Mouse (Mus musculus) testis, postnatal 10 days (tissue): ENCODE measurements around the gene Tgfbr3.
A peak's percentile ranks its signal among the peaks of the same experiment; 100 is the strongest.

Experiments used
- DNase-seq: peaks from one replicate; pipeline ENCODE4 v3.0.0; 2021; ENCODE audit warnings: low spot score

Gene Tgfbr3

DNA sequence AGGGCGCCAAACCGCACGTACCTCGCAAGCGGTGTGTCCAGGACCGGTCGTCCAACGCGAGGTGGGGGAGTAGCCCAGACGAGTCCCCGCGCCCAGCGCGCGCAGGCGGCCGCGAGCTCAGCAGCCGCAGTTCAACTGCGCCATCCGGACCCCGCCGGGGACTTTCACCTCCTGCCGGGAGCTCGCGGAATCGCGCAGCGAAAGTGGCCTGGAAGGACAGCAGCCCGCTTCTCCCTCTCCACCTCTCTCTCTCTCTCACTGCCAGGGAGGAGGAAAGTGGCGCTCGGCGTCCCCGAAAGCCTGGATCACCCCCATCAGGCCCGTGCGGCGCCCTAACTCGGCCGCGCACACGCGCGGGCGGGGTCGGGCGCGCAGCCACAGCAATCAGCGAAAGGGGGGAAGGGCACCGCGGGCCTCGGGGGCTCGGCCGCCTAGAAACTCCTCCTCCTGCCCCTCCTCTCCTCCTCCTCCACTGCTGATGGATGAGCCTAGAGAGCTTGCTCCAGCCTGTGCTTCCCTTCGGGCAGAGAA, at the start of gene Tgfbr3:
Gene Tgfbr3 (minus strand): TSS at position 396 of the 531 bp plus-strand sequence.
- DNase-seq = peak; percentile 89

DNA sequence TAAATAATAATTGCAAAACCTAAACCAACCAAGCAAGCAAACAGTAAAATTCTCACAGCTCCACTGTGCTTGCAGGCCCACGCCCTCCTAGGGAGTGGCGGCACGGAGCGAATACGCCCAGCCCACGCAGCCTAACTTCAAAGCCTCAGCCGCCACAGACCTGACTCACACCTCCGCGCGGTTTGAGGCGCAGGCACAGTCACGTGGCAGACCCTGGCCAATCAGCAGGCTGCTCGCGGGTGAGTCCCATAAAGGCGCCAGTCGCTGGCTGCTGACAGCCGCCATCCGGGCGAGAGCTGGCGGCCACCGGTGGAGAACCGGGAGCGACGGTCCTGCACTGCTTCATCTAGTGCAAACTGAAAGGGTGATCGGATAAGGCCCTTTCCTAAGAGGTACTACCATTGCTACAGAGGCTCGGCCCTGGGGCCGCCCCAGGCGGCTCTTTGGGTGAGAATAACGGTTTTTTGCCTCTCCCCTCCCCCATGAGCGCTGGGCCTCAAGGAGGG, 41.5 kb upstream of the Tgfbr3 start, which contains the start of gene Brdt:
Gene Brdt (plus strand): TSS at position 244 of the 506 bp plus-strand sequence.
- peak; percentile 67 for DNase-seq

DNA sequence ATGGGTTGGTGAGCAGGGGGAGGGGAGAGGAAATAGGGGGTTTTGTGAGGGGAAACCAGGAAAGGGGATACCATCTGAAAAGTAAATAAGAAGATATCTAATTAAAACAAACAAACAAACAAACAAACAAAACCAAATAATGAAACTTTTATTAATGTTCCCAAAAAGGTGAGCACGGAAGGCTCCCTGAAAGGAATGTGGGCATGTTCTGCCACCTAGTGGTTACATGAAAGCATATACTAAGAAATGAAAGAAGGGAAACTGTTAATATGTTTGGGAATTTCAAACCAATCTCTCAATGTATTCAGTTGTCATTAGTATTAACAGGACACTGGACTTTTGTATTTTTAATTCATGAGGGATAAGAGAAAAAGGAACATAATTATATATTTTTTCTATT, 31.3 kb upstream of the Tgfbr3 start:
- no peak for DNase-seq

DNA sequence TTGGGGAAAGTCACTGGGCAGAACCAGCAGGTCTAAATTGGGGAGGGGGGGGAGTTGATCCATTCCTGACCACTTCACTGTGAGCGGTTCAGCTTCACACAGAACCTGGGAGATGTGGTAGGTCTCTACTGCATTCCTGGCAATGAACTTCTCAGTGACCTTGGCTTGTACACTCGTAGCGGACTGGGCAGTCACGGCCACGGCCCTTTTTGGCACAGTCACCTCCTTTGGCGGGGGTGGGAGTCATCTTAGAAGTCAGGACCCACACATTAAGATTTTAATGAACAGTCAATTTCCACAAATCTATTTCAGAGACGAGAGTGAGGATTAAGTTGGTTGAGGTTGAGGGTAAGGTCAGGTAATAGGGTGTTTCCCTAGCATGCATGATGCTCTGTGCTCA, 27.7 kb upstream of the Tgfbr3 start:
- DNase-seq = no peak

DNA sequence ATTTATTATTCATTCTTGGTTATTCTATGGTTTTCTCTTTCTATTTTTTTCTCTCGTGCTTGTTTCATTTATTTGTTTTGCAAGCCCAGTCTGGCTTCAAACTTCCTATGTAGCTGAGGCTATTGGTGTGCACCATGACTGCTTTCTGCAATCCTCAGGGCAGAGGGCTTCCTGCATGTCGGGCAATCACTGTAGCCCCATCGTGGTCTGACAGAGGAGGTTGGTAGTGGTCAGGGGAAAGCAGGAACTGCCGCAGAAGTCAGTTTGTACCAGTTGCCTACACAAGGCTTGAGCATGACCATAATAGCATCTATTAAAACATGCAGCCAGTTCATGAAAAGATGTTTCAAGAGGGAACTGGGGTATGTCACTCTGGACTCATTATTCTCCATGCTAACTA, 18.0 kb upstream of the Tgfbr3 start:
- no peak for DNase-seq

DNA sequence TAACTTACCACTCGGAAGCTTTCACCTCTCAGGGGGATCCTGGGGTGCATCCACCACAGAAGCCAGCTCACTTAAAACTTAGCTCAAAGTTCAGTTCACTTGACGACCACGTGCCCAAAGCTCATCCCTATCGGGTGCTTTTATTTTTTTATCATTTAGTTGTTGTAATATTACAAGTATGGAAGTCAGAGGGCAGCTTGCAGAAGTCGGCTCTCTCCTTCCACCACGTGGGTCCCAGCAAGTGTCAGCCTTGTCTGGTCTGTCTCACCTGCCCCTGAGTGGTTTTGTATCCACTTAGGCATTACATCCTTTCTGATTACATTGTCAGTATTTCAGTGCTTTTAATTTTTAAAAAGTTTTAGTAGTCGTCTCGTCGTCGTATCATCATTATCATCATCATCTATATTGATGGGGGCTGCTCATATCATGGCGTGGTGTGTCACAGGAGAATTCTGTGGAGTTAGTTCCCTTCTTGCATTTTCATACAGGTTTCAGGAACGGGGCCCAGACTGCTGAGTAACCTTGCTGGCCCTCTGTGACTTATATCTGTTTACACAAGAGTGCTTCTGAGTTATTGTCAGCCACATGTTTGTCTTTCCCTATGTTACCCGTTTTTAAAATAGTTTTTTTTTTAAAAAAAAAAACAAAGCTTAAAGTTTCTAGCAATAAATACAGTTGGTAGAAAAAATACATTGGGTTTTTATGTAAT, 14.8 kb upstream of the Tgfbr3 start:
- DNase-seq = no peak

DNA sequence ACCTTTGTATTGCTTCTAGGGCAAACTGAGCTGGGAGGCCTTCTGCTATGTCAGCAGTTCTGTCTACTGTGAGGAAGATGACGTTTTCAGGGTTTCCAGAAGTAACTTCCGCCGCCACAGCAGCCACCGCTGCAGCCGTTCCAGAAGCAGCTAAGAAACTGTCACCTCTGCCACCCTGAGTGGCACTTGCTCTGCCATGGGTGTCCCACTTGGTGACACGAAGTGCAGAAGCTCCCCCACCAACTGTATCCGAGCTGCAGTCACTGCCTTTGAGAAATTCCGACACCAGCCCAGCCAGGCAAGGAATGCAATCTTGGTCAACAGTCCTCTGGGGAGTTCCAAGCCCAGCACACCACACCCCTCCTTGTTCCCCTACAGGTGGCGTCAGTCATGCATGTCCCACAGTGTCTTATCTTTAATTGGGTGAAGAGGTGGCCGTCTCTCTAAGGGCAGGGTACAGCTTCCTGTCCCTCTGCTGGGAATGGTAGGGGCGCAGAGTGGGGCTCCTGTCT, 14.0 kb upstream of the Tgfbr3 start:
- no peak for DNase-seq

DNA sequence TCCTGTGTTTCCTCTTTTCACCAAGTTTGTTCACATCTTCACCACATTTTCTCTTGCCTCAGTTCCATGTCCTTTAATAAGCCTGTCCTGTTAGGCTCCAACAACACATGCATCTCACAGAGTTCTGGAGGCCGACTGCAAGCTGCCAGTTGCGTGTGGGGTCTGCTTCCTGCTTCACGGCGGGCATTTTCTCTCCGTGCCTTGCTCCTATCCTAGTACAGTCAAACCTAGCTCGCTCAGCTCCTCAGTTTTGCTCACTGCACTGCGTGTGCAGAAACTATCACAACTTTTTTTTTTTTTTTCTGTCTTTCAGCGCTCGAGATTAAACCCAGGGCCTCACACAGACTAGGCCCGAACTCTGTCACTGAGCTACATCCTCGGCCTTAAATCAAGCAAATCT, 9.4 kb upstream of the Tgfbr3 start:
- no peak for DNase-seq

DNA sequence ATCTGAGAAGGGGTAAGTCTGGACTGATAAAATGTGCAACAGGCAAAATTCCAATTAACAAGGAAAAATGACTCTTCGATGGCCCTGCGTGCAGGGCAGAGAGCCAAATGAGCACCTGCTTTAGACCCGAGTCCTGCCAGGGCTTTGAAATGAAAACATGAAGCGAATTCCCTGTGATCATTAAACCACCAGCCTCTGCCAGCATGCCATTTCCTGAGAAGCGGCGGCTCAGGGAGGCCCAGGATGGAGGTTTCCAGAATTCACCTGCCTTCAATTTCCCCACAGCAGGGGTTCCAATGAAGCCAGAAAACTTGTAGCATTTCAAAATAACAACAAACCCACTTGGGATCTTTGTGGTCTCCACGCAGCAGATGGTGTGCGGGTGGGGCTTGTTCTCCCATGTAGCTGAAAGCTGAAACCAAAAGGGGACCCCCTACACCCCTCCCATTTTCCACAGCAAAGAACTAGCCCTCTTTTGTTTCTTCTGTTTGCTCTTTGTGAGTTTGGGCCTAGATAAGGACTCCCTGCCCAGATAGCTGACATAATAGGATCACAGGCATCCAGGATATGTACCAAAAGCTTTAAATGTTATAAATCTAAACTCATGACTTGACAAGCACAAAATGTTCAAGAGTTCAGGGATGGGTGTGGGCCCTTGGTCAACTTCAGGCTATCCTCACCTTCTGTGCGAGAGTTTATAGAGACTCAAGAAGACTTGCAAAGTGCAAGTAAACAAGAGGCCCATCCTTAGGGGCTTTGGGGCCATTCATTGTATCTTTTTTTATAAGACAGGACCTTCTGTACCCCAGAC, 7.3 kb upstream of the Tgfbr3 start:
- DNase-seq = no peak

DNA sequence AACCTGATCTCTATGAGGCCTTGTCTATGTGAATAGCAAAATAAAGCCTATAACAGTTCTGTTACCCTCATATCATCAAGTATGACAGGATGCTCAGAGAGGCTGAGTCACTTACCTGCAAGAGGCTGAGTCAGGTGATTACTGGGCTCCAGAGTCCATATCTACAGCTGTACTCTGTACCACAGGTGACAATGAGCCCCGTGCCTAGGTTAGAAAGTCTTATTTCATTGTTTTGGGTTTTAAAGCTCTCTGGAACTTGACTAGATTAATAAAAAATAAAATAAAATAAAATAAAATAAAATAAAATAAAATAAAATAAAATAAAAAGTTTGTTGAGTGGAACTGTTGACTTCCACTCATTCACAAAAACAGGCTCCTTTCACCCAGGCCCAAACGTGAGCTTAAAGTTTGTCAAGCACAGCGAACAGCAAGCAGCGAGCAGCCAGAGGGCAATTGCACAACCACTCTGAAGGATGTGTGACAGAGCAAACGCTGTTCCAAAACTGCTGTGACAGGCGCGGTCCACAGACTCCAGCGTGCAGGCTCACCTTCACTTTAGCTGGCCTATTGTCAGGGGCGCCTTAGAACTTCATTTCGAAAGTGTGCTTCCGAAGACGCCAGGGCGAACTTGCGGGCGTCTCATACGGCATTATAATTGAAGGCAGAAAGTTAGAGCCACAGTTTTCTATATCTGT, 6.5 kb upstream of the Tgfbr3 start:
- DNase-seq = no peak

DNA sequence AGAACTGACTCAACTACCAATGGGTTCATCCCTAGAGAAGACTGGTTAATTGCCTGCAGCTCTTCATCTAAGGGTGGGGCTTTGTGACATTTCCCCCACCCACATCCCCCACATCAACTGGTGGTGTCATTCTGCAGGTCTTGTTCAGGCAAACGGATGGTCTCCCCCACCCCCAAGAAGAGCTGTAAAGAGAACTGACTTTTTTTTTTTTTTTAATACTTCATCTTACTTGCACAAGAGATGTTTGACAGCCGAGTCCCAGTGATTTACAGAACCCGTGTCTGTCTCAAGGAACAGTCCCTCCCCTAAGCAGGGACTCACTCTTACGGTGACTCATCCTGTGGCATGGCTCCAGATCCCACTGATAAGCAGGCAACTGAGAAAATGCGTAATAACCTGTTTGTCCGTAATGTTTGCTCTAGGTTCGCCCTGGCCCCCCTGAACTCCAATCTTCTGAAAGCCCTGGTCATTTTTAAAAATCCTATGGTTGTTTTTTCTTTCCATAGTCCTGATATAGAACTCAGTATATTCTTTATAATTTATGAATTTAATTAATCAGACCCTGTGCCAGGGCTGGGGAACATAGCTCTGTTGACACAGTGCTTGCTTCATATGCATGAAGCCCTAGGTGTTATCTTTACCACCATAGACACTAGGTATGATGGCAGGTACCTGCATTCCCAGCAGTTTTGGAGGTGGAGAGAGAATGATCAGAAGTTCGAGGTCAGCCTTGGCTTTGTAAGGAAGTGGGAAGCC, 5.8 kb upstream of the Tgfbr3 start:
- DNase-seq = no peak

DNA sequence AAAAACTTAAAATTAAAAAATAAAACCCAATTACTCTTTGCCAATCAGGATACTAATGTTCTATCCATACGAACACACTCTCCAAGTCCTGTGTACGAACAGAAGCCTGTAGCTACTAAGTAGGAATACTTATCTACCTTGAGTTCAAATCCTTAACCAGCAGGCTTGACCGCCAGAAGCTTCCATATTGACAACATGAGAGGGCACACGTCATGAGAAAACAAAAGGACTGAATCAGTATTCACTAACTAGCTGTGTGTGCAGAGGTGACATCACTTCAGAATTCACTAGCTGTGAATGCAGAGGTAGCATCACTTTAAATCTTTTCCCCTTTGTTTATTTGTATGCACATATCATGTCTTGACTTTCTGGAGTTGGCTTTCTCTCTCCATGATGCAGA, 4.6 kb upstream of the Tgfbr3 start:
- DNase-seq = no peak

DNA sequence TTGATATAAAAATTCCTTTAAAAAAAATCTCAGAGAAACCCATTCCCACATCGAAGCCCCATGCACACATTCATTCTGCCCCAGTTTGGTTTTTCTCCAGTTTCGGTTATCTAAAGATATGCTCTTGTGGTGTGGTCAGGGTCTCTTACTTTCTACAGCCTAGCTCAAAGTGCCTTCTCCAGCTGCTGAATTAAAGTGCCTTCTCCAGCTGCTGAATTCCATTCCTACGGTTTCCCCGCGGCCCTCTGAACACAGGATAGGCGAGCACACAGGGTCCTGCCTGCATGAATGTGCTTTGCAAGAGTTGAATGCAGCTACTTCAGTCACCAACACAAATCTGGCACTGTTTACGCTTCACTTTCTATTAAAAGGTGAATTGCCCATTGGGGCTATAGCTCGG, 557 bp upstream of the Tgfbr3 start:
- DNase-seq = no peak

DNA sequence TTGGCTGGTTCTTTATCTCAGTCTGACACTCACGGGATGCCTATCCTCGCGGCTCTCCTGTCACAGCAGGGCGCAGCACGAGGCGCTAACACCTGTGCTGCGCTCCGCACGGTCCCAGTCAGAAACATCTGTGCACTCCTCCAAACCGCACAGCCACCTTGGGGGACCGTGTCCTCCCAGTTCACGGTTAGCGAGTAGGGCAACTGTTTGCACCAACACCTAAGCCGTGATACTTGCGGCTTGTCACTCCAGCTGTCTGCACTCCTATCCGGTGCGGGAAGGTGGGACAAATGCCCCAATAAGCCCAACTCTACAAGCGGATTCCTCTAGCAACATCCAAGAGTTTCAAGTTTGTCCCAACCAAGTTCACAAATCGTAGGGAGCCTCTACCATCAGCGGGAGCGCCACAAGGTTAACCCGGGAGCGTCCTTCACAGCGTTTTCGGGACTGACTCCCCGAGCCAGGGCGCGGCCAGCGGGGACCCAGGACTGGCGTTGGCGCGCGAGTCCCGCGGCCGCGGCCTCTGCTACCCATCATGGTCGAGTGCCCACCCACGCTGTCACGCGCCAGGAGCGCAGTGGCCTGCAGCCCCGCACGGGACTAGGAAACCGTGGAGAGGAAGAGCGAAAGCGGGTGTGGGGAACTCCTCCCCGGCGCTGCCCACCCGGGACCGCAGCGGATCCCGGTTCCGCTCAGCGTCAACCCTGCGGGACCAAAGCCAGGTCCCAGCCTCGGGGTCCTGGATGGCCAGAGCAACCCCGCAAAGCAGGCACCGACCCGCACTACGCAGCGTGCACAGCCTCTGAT, 799 bp downstream of the Tgfbr3 start:
- no peak for DNase-seq

DNA sequence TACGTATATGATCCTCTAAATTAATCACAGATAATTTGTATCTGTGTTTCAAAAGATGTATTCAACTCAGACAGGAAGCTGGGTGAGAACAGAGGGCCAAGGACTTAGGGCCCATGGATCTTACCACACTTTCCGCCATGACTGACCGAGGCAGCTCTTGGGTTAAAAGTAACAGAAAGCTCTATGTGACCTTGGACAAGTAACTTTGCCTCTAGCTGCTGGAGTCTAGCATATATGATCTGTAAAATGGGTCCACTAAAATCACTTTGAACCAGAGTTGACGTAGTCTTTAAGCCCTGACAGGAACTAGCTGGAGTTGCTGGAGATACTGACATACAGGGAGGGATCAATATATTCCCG, 1.5 kb downstream of the Tgfbr3 start:
- no peak for DNase-seq

DNA sequence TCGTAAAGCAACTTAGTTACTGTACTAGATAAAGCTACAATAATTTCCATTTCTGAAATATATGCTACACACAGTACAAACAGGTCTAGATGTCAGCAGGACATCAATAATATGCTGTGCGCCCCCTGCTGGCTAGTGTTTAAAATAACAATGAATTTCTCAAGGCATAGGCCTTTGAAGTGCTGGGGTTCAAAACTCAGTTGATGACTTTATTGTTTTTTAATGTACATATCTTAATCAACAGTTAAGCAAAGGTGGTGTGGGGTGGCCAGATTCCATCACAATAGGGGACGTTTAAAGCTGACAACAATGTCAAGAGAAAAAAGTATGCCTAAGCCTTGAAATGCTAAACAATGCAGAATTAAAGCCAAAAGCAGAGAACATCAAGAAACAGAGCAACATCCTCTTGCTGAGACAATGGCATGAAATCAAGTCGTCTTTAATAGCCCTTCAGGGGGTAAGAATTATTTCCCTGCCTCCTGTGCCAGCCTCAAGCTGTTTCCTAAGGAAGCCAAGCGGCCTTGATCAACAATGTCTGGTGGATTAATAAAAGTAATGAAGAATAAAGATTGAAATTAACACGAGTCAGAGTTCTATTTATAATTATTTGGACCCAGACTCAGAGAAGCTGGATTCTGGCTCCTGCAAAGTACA, 2.0 kb downstream of the Tgfbr3 start:
- peak; percentile 86 for DNase-seq

DNA sequence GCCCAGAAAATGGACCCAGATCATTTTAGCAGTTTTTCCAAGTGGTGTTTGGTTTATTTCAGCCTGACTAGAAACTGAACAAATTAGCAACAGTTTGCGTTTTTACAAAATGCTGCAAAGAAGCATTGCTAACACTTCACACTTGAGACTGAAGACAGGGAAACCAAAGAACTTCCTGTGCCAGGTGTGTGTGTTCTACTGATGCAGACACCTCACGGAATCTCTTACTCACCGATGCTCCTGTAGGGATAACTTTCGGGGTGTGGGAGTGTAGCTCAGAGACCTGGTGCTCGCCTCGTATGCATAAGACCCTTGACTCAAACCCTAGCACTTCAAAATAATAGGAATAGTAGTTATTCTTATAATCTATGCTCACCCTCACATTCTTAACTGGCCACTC, 3.9 kb downstream of the Tgfbr3 start:
- no peak for DNase-seq

DNA sequence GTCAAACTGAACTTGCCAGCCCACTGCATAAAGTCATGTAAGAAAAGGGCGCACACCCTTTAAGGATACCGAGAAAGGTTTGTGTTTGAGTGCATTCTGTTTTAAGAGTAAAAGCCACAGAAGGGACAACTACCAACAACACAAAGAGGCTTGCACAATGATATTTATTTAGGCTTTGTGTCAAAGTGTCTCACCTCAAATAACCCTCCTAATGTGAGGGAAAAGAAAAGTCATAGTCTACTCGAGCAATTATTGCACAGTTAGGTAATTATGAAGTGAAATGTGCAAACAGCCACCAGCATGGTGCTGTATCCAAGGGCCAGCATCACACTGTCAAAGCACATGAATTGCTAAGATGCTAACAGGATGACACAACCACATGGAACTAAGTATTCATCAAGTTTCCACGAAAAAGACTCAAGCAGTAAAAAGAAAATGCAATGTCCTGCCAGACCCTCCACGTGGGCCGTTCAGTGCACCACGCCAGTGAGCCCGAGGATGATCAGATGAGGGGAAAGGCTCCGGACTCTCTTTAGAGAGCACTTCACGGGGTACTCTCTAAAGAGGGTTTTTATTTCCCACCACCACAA, 5.4 kb downstream of the Tgfbr3 start:
- no peak for DNase-seq

DNA sequence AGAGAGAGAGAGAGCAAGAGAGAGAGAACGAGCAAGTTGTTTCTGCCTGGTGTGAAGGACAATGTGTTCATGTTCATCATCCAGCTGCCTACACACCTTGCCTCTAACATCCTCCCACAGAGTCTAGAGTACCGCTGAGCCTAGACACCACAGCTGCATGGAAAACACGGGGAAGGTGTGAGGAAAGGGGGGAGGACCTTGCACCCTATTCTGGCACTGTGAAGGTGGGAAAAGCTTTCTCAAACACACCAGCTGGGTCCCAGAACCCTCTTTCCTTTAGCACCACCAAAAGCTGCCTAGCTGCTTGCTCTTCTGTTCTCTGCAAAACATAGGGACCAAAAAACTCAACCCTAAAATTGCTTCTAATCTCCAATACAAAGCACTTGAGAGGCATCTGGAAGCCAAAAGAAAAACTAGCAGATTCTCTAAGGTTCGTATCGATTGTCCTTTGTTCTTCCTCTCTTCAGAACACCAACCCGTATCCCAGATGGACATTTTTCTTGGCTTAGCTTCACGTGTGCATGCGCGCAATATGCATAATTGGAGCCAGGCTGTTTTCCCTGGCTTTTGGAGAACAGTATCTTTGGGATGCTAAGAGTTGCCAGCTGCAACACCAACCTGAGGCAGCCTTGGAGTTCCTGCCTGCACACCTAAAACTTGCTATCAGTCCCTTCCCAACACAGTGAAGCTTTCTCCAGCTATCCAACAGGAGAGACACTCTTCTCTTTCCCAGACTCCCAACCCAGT, 6.7 kb downstream of the Tgfbr3 start:
- DNase-seq = no peak
